Mouse (Mus musculus) limb, embryonic 15.5 days (tissue): ENCODE measurements around the gene Ank3. TPM values are rescaled to one million over a fixed set of nuclear protein-coding genes. Genes with fewer than 3 reads are reported as not detected.

Experiments used
- ATAC-seq: fragments of 200-750 bp; cut with Nextera tagmentation; 2 replicates; pipeline ENCODE4 v1.8.0; 2017; ENCODE audit warnings: low read depth, moderate TSS enrichment; ENCODE audit not compliant: insufficient number of reproducible peaks, low FRiP score, low TSS enrichment
- H3K27ac ChIP-seq: fragments of 300-500 bp; sonication (generic); 2 replicates; pipeline ENCODE4 v1.5.1; 2015; ENCODE audit warnings: moderate library complexity, mild to moderate bottlenecking, inconsistent platforms
- H3K27me3 ChIP-seq: fragments of 300-500 bp; sonication (generic); 2 replicates; pipeline ENCODE4 v1.6.1; 2015; ENCODE audit warnings: inconsistent platforms
- H3K36me3 ChIP-seq: fragments of 300-500 bp; sonication (generic); 2 replicates; pipeline ENCODE4 v1.6.1; 2015; ENCODE audit warnings: inconsistent platforms
- H3K4me1 ChIP-seq: fragments of 300-500 bp; sonication (generic); 2 replicates; pipeline ENCODE4 v1.6.1; 2015; ENCODE audit warnings: inconsistent platforms
- H3K4me2 ChIP-seq: fragments of 300-500 bp; sonication (generic); 2 replicates; pipeline ENCODE4 v1.6.1; 2015; ENCODE audit warnings: mild to moderate bottlenecking, inconsistent platforms
- H3K4me3 ChIP-seq: fragments of 300-500 bp; sonication (generic); 2 replicates; pipeline ENCODE4 v1.5.1; 2015; ENCODE audit warnings: mild to moderate bottlenecking, inconsistent platforms
- H3K9ac ChIP-seq: fragments of 300-500 bp; sonication (generic); 2 replicates; pipeline ENCODE4 v1.6.1; 2015; ENCODE audit warnings: inconsistent platforms
- H3K9me3 ChIP-seq: fragments of 300-500 bp; sonication (generic); 2 replicates; pipeline ENCODE4 v1.6.1; 2016; ENCODE audit warnings: inconsistent platforms
- WGBS: fragments of 180-500 bp; shearing (Covaris S2); methylation state at CpG from one replicate; pipeline ENCODE4 v1.1.7; 2015; 5-methylcytosine and 5-hydroxymethylcytosine counted together
- polyA plus RNA-seq: library from polyadenylated mRNA; unstranded; fragments of >200 nt; fragmentation: Nextera tagmentation; extraction: Ambion mirVana; gene quantifications from 2 replicates; pipeline ENCODE4 v1.2.1, GENCODE M21; 2015

The Ank3 gene
- polyA plus RNA-seq, 1 experiment from 2014 or later = 29.1 TPM

DNA sequence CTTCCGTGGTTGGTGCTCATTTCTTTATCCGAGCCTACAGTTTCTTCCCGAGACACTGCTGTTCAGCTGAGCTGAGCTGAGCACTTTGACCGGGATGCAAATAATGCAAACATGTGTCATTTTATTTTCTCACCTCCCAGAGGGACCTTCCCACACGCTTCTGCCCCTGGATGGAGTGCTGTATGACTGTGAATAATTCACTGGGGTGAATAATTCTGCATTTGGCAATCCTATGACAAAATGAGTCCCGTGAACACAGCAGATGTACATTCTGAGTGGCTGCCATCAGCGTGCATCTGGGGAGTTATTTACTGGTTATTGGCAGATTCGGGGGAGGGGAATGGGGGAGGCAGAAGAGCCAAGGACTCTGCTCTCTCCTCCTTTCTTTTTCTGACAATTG is 345.6 kb downstream of the Ank3 start:
- WGBS = 41% methylated on average over 8 of the region's 8 CpGs
- no peak for ATAC-seq
- peaks cover 23% of the 10 kb centered on the region for H3K4me1 ChIP-seq

DNA sequence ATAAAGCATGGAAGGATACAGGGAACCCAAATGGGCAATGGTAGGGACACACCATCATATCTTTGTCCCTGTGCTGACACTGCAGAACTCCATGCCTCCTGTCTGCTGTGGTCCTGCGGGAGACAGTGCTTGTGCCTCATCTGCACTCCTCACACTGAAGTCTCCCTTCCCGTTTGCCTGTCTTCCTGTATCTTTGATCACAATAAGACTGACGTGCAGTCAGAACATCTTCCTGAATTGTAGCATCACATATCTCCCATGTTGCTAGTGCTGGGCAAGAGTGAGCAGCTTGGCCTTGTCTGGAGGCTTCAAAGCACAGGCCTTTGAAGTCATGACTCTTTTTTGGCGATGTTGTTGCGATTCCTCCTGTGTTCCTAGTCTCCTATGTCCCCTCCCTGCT is 346.3 kb downstream of the Ank3 start:
- no peaks in the 10 kb centered on the region for H3K27me3 ChIP-seq
- peaks cover 23% of the 10 kb centered on the region for H3K4me1 ChIP-seq
- no peaks in the 10 kb centered on the region for H3K36me3 ChIP-seq
- no peak overlapping the region for H3K4me3 ChIP-seq
- H3K4me2 ChIP-seq = no peak overlapping the region
- no peak for ATAC-seq
- no peaks in the 10 kb centered on the region for H3K9me3 ChIP-seq
- H3K9ac ChIP-seq = no peak overlapping the region
- no peak overlapping the region; the same call in 1 of the 2 replicates for H3K27ac ChIP-seq
- 71% methylated on average over 5 of the region's 5 CpGs for WGBS

More for the DNA sequence above, 345.6 kb downstream of the Ank3 start:
- no peaks in the 10 kb centered on the region for H3K36me3 ChIP-seq
- no peaks in the 10 kb centered on the region for H3K27me3 ChIP-seq
- H3K9me3 ChIP-seq = no peaks in the 10 kb centered on the region
- H3K27ac ChIP-seq = peak overlapping the region; percentile 43; the same call in 1 of the 2 replicates
- H3K9ac ChIP-seq = no peak overlapping the region
- H3K4me3 ChIP-seq = no peak overlapping the region
- H3K4me2 ChIP-seq = no peak overlapping the region

DNA sequence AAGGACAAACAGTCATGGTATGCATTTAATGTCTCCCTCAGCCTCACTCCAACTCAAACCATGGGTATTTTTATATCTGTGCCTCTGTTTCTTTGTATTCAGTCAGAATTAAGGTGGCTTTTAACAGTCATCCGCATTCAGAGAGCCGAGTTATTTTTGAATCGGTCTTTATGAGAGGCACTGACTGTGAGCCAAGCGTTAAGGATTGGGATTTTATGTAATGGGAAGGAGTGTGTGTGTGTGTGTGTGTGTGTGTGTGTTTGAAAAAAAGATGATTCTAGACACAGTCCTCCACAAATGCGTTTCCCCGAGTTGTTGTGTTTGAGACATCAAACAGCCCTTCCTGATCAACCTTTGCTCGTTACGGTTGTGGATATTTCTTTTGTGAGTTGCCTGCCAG is 347.7 kb downstream of the Ank3 start:
- H3K36me3 ChIP-seq = no peaks in the 10 kb centered on the region
- H3K9ac ChIP-seq = no peak overlapping the region
- no peaks in the 10 kb centered on the region for H3K27me3 ChIP-seq
- peaks cover 23% of the 10 kb centered on the region for H3K4me1 ChIP-seq
- 0 out of 2 replicates have a peak overlapping the region, but pooled peaks have one; percentile 1 for H3K27ac ChIP-seq
- H3K4me2 ChIP-seq = no peak overlapping the region
- 47% methylated on average over 8 of the region's 8 CpGs for WGBS
- ATAC-seq = no peak
- H3K9me3 ChIP-seq = no peaks in the 10 kb centered on the region
- H3K4me3 ChIP-seq = no peak overlapping the region

DNA sequence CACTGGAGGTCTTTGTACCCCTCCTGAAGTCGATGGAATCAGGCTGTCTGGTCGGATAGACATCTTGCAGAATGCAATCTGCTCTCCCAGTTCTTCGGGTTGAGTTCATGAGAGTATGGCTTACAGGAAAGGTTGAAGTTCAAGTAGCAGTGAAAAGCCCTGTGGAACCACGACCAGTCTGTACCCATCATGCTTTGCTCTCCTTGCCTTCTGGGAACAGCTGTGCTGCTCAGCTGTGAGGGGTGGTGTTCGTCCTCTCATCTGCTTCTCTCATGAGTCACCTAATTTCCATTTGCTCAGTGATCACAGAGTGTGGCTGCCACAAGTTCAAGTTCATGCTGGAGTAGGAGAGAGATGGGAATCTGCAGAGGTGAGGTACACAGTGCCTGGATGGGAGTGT is 348.2 kb downstream of the Ank3 start:
- H3K36me3 ChIP-seq = no peaks in the 10 kb centered on the region
- no peak for ATAC-seq
- no peak overlapping the region for H3K4me2 ChIP-seq
- H3K9me3 ChIP-seq = no peaks in the 10 kb centered on the region
- H3K4me3 ChIP-seq = no peak overlapping the region
- H3K27me3 ChIP-seq = no peaks in the 10 kb centered on the region
- 0 out of 2 replicates have a peak overlapping the region, but pooled peaks have one; percentile 1 for H3K27ac ChIP-seq
- no peak overlapping the region for H3K9ac ChIP-seq
- H3K4me1 ChIP-seq = peaks cover 23% of the 10 kb centered on the region
- WGBS = 44% methylated on average over 5 of the region's 5 CpGs

DNA sequence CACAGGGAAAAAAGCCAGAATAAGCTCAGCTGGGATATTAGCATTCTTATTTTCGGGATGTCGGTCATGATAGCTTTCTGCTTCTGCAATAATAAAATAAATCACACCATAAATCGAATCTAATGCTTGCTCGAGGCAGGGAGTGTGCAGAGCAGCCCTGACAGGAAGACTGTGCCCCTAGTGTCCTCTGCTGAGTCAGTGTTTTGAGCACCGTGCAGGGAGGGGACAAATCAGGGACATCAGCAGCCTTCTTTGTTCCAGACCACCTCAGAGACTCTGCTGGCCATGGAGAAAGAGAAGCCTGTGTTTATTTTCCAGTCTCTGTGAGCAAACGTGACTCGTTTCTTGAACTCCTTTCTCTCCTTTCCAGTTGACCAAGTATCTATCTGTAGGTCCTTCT is 352.8 kb downstream of the Ank3 start:
- no peaks in the 10 kb centered on the region for H3K27me3 ChIP-seq
- H3K9me3 ChIP-seq = no peaks in the 10 kb centered on the region
- H3K4me3 ChIP-seq = no peak overlapping the region
- H3K4me1 ChIP-seq = peaks cover 5% of the 10 kb centered on the region; the same call in 1 of the 2 replicates
- H3K36me3 ChIP-seq = no peaks in the 10 kb centered on the region
- H3K4me2 ChIP-seq = no peak overlapping the region
- H3K9ac ChIP-seq = no peak overlapping the region
- WGBS = 37% methylated on average over 7 of the region's 7 CpGs
- H3K27ac ChIP-seq = no peak overlapping the region
- ATAC-seq = no peak

DNA sequence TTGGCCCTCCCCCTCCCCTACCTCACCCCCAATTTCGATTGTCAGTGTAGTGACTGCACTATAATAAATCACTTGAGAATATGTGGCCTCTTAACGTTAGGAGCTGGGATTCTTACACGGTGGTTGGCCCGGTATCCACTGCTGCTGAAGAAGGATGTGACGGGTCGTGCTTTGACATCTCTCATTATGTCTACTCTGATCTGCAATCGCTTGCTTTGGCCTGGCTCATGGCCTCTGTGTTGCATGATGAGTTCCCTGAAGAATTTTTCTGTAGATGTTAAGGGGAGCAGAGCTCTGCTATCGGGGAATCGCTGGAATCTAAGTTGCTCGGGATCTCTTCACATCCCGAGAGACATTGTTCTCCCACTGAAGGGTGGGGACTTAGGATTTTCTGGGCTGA is 354.9 kb downstream of the Ank3 start:
- Histone ChIP-seq H3K27ac (no peak overlapping the region), H3K27me3 (no peaks in the 10 kb centered on the region), H3K36me3 (no peaks in the 10 kb centered on the region), H3K9me3 (no peaks in the 10 kb centered on the region), H3K4me1 (no peaks in the 10 kb centered on the region; the same call in 1 of the 2 replicates), H3K9ac (no peak overlapping the region), H3K4me2 (no peak overlapping the region), H3K4me3 (no peak overlapping the region)
- WGBS = 72% methylated on average over 11 of the region's 11 CpGs
- no peak for ATAC-seq

DNA sequence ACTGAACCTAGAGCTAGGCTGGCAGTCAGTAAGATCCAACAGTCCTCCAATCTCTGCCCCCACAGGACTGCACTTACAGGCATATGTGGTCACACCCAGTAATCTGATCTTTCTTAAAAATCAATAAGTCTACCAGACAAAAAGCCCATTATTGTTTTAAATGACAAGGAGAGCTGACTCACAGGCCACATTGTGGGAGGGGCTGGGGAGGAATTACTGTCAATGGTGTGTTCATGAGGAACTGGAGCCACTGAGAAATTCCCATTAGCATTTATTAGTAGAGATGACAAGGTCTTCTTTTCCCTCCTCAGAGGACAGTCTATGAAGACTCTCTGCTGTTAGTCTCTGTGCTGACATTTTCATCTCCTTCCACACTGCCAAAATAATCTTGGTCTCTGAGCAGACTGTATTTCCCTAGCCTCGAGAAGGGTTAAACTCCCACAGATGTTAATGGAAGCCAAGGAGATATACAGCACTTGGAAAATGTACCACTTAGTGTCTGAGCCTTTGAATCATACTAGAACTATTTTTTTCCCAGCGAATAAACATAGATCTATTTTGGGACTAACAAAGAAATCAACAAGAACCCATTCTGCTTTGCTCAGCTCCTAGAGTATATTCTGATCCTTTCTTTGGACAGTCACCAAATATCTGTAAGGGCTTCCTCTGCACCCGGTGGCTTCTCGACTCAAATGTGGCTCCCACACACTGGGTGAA is 358.5 kb downstream of the Ank3 start:
- H3K9ac ChIP-seq = no peak overlapping the region
- ATAC-seq = no peak
- no peaks in the 10 kb centered on the region; the same call in 1 of the 2 replicates for H3K4me1 ChIP-seq

DNA sequence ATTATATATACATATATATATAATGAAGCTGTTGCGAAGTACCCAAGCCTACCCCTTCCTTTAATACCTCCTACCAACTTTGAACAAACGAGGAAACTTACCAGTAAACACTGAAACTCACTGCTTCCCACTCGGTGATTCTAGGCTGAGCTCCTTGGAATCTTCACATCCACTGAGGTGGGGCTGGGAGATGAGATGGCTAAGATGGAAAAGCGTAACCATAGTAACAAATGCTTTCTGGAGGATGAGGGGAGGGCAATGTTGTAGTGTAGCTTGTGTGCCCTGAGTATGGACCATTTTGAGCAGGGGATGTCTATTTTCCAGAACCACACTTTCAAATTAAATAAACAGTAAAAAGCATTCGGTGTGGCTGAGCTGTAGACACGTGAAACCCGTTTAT is 364.4 kb downstream of the Ank3 start:
- 60% methylated on average over 7 of the region's 7 CpGs for WGBS
- no peaks in the 10 kb centered on the region; the same call in 1 of the 2 replicates for H3K9me3 ChIP-seq
- ATAC-seq = no peak
- H3K4me3 ChIP-seq = no peak overlapping the region
- H3K9ac ChIP-seq = no peak overlapping the region
- no peak overlapping the region for H3K4me2 ChIP-seq
- no peak overlapping the region for H3K27ac ChIP-seq
- no peaks in the 10 kb centered on the region for H3K36me3 ChIP-seq
- no peaks in the 10 kb centered on the region for H3K27me3 ChIP-seq
- H3K4me1 ChIP-seq = no peaks in the 10 kb centered on the region

More for the DNA sequence above, 358.5 kb downstream of the Ank3 start:
- H3K4me3 ChIP-seq = no peak overlapping the region
- H3K27ac ChIP-seq = no peak overlapping the region
- WGBS = 68% methylated on average over 4 of the region's 4 CpGs
- no peak overlapping the region for H3K4me2 ChIP-seq
- H3K36me3 ChIP-seq = no peaks in the 10 kb centered on the region
- no peaks in the 10 kb centered on the region for H3K9me3 ChIP-seq
- H3K27me3 ChIP-seq = no peaks in the 10 kb centered on the region

DNA sequence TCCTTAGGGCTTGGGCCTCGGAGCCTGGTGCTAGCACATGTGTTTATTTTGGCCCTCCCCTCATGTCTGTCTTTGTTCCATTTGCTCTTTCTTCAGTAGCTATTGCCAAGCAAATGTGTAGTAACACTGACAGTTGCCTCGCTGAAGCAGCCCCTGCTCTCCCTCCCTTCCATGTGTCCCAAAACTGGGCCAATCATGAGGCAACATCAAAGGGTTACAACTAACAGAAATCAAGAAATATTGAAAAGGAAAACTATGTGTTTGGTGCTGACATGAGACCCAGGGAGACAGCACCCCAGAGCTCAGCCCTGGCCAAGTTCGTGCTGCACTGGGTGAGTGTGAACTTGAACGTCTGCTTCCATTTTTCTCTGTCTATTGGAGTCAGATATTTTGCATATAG is 365.8 kb downstream of the Ank3 start:
- H3K4me3 ChIP-seq = no peak overlapping the region
- H3K27me3 ChIP-seq = no peaks in the 10 kb centered on the region
- H3K9ac ChIP-seq = no peak overlapping the region
- 48% methylated on average over 4 of the region's 4 CpGs for WGBS
- no peak overlapping the region for H3K27ac ChIP-seq
- no peaks in the 10 kb centered on the region for H3K36me3 ChIP-seq
- no peaks in the 10 kb centered on the region for H3K4me1 ChIP-seq
- H3K4me2 ChIP-seq = no peak overlapping the region
- no peaks in the 10 kb centered on the region; the same call in 1 of the 2 replicates for H3K9me3 ChIP-seq
- ATAC-seq = no peak

DNA sequence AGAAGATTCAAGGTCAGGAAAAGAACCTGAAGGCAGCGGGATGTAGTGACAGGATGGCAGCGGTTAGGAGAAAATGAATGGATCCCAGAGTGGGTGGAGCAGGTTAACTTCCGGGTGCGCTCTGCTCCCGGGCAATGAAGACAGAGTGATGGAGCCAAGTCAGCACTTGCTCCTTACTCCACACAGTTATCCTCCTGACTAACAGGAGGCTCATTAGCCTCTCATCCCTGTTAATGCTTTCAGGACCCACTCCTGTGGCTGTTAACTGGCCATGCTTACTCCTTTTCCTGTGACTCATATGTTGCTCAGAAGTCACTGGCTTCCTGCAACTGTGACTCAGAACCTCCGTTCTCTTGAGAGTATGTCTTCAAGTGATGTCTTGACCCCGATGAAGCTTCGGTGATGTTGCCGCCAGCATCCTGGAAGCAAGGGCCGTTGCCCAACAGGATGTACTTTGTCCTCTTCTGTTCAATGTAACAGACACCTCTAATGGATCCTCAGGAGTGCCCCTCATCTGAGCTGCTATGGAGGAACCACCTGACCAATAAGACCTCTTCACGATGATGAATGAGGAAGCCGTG is 378.6 kb downstream of the Ank3 start:
- Histone ChIP-seq H3K36me3 (no peaks in the 10 kb centered on the region), H3K4me2 (no peak overlapping the region), H3K9me3 (no peaks in the 10 kb centered on the region), H3K4me1 (no peaks in the 10 kb centered on the region), H3K4me3 (no peak overlapping the region), H3K27me3 (no peaks in the 10 kb centered on the region), H3K9ac (no peak overlapping the region), H3K27ac (no peak overlapping the region)
- ATAC-seq = no peak
- 84% methylated on average over 12 of the region's 12 CpGs for WGBS

DNA sequence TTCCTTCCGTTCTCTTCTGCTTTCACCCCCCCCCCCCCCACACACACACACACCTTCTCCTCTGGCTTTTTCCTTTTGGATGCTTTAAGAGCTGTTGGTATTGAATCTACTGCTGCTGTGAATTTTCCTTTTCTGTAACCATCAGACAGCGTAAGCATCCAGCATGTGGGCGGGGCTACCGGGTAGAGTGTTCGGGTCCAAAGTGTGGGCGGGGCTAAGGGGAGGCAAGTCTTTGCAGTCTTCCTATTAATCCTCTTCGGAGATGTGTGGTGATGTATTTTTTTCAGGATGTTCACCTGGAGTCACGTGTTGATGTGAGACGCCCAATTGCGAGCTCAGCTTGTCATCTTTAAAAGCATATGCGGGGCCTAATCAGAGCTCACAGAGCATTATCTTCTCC is 379.2 kb downstream of the Ank3 start:
- Histone ChIP-seq H3K4me3 (no peak overlapping the region), H3K27ac (no peak overlapping the region), H3K9me3 (no peaks in the 10 kb centered on the region), H3K4me2 (no peak overlapping the region), H3K36me3 (no peaks in the 10 kb centered on the region), H3K4me1 (no peaks in the 10 kb centered on the region), H3K27me3 (no peaks in the 10 kb centered on the region), H3K9ac (no peak overlapping the region)
- ATAC-seq = no peak
- 78% methylated on average over 11 of the region's 11 CpGs for WGBS

DNA sequence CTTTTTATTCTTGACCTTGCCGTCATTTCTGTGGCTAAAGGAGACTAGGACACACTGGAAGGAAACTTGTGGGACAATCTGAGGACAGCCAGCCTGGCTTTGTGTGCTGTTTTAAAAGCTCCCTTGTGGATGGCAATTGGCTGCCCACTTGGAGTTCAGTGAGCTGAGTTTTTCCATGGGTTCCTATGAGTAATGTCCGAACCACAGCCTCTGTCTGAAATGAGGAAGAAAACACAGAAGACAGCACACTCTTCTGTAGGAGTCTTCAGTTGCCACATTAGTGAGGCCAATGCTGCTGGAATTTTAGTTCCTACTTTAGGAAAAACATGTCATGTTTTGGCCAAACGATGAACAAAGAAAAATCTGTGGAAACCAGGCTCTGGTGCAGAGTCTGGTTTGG is 380.7 kb downstream of the Ank3 start:
- Histone ChIP-seq H3K9me3 (no peaks in the 10 kb centered on the region), H3K36me3 (no peaks in the 10 kb centered on the region), H3K27ac (no peak overlapping the region), H3K4me3 (no peak overlapping the region), H3K27me3 (no peaks in the 10 kb centered on the region), H3K9ac (no peak overlapping the region), H3K4me2 (no peak overlapping the region), H3K4me1 (no peaks in the 10 kb centered on the region)
- ATAC-seq = no peak
- 71% methylated on average over 3 of the region's 3 CpGs for WGBS
